Mouse (Mus musculus): ENCODE results near the gene Smyd4.

Smyd4 gene

DNA sequence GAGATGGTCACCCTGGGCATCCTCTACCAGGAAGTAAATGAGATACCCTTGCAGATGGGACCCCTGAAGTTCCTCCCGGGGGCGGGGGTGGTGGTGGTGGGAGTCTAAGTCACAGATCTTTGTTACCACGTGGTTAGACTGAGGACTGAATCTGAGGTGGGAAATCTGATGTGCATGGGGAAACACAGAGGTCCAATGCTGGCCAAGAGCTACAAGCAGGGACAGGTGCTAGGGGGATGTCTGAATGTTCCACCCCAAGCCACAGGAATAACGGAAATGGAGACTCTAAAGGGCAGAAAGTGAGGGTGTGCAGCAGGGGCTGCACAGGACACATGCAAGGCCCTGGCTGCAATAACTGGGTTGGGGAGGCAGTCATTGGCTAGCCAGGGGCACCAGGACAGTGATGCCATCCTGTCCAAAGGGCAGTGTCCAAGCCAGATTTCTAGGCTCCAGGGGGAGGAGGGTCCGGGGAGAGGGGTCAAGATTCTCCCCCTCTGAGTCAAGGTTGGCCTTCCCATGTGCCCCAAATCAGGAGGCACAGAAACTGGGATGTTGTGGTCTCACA is 72.7 kb downstream of the Smyd4 start:
- no peak for DNase-seq

DNA sequence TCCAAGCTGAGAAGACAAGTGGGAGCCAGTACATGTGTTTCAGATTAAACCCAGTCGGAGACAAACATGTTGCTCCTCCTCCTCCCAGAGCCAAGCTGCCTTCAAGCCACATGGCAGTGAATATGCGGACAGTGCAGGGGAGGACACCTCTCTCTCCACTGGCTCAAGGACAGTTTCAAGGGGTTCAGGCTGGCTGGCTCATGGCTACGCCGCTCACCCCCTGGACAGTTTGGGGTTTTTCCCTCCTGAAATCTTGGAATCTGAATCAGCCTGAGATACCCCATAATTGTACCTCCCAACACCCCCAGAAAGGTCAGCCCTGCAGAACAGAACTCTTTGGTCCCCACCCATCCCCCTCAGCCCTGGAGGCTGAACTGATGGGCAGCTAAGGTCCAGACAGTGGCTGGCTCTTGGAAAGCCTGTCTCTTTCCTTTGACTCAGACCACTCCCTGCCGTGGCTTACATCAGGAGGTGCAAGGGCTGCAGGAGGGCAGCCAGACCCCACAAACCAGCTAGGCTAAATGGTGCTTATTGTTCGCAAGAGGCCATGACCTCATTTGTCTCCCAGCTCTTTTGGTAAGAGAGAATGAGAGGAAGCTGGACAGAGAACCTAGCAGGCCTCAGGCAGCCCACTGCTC is 73.3 kb downstream of the Smyd4 start:
- no peak for DNase-seq

DNA sequence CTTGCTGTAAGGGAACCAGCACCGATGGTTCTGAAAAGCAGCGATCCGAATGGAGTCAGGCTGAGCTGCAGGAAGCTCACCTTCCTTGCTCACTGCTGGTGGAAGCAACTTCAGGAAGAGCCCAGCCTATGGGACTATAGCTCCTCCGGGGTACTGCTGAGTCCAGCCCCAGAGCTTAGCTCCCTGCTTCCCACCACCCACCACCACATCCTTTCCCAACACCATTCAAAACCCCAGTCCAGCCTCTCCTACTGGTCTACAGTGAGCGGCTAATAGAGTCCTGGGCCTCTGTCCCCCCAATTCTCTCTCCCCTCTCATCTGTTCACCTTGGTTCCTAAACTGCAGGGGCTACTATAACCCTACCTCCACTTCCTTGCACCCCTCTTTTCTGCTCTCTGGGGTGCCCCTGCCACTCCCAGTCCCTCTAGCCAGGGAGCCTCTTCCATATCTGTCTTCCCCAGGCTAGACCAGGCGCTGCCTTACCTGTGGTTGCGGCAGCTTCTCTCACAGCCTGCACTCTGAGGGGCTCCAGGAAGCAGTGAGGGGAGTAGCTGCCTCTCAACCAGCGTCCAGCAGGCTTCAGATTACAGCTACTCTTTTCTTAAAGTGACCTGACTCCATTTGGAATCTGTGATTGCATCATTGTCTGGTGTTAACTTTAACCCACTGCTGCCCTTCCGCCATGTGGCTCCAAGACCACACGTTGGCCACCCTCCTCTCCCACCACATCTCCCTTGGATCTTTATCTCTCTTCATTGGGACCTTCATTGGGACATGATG is 74.0 kb downstream of the Smyd4 start, which contains the start of gene Serpinf1:
Serpinf1 (minus strand) TSS at position 689 of the 780 bp plus-strand sequence.
- no peak for DNase-seq

DNA sequence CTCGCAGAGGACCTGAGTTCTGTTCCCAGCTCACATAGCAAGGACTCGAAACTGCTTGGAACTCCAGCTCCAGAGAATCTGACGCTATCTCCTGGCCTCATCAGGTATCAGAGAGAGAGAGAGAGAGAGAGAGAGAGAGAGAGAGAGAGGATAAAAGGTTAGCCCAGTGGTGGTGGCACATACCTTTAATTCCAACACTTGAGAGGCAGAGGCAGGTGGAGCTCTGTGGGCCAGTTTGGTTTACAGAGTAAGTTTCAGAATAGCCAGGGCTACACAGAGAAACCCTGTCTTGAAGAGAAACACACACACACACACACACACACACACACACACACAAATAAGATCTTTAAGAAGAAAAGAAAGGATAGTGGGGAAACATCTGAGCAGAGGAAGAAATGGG is 74.9 kb downstream of the Smyd4 start:
- DNase-seq: no peak

GRCm38 (mm10) chr11:75424033-75424432 is 75.8 kb downstream of the Smyd4 start:
- no peak for DNase-seq

DNA sequence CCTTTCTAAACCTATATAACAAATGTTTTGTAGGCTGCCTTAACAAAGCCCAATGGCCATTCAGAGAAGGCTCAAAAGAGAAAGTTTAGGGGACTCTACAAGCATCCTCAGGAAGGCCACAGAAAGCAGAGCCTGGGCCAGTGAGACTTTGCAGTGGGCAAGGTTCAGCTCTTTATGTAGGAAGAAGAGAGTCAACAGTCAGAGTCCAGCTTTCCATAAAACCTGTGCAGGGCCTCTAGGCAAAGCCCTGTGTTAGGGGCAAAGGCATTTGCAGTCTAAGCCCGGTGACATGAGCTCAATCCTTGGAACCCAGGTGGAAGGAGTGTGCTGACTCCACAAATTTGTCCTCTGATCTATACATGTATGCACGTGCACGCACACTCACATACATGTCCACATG is 76.2 kb downstream of the Smyd4 start:
- DNase-seq: no peak

DNA sequence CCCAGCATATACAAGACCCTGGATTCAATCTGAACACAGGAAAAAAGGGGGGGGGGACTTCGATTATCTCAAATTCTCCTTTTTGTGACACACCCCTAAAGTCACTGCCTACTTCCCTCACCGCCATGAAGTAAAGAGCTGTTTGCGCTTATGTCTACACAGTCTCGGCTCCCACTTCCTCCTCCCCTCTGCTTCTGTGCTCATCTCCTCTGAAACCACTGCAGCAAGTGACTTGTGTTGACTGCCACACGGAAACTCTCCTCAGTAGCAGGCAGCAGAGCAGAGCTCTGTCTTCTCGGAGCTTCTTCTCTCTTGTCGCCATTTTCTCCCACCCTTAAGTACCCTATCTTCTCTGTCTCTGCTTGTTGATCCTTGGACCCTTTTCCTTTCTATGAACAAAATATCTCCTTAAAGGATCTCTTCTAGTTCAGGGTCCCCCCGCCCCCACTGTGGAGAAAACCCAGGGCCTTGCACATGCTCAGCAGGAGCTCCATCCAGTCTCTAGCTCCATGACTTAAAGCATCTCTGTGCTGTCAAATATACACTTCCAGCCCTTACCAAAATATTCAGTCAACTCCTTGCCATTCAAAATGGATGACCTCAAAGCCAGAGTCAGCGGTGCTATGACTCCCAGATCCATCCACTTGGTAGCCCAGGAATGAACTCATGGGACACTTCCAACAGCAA is 80.9 kb downstream of the Smyd4 start:
- DNase-seq: no peak

GRCm38 (mm10) chr11:75431307-75431706 is 83.1 kb downstream of the Smyd4 start:
- DNase-seq: peak in 1 of 2 experiments; percentile 60

DNA sequence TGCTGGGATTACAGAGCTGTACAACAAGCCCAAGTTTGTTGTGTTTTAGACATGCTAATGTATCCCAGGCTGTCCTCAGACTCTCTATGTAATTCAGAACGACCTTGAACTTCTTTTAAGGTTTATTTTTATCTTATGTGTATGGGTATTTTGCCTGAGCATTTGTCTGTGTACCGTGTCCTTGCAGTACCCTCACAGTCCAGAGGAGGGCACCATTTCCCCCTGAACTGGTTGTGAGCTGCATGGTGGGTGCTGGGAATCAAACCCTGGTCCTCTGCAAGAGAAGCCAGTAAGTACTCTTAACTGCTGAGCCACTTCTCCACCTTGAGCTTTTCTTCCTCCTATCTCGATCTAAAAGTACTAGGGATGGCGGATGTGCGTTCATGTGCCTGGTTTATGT is 85.9 kb downstream of the Smyd4 start:
- DNase-seq: no peak

DNA sequence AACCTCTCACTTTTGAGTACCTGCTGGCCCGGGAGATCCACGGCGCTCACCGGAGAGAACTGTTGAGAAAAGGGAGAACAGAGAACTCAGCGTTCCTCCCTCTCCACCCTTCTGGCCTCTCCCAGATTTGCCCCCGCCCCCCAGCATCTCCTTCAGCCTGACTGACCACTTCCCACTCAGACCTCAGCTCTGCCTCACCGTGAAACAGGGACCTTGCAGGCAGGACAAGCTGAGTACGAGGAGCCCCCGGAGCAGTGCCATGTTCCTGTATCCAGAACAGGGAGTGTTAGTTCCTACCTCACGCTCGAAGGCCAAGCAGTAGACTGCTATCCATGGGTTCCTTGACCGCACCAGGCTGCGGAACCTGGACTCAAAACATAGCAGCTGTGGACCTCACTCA is 90.0 kb downstream of the Smyd4 start:
- DNase-seq: peak in 1 of 2 experiments; percentile 40

- peak; percentile 47 to 69 for DNase-seq
Observed at GRCm38 (mm10) chr11:75438804-75439203, 90.6 kb downstream of the Smyd4 start.

- DNase-seq: peak; percentile 63 to 77
Observed at GRCm38 (mm10) chr11:75439363-75439762, 91.1 kb downstream of the Smyd4 start, which contains the start of gene Serpinf2. Gene Serpinf2 (minus strand): TSS chr11:75439591.

DNA sequence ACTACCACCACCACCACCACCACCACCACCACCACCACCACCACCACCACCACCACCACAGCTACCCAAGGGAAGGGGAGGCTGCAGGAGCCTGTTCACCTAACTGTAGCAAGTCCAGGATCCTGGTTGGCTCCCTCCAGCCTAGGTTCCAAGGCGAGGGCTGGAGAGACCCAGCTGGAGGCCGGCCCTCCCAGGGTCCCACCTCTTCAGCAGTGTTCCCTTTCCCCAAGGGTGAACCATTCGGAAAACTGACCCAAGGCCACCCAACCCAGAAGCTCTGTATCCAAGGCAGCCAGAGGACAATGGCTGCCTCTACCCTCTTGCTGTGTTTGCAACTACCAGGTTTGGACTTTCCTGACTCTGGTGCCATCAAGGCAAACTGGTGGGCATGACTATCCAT is 91.7 kb downstream of the Smyd4 start:
- DNase-seq: peak in 1 of 2 experiments; percentile 48

DNA sequence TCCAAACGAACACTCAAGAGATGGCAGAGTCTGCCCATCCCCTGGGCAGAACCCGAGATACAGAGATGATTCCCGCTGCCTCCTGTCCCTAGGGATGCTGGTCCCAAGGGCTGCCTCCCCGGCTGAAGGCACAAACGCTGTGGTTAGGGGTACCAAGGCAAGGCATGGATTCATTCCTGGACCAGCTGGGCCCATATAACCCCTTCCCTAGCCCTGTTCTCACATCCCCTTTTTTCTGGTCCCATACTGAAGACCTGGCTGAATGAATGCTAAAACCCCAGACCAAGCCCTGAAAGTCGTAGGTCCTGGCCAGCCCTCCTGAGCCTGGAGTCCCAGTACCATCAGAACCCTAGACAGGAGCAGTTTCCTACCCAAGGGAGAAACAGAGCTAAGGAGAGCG is 92.8 kb downstream of the Smyd4 start:
- DNase-seq: no peak

DNA sequence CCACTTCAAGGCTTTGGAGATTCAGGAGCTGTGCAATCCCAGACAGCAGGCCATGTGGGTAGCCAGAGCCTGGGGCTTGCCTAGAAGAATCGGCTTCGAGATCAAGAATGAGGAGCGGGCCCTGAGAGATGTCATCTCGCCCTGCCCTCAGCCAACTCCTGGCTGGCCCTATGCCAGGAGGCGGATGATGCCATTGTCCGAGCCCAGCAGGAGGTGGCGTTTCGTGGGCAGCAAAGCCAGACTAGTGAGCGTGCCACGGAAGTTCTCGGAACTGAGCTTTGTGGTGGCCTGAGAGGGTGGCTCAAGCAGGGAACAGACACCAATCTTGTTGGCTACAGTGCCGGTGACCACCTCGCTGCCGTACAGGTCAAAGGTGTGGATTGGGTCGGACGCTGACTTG is 93.4 kb downstream of the Smyd4 start:
- peak in 1 of 2 experiments; percentile 75 for DNase-seq

GRCm38 (mm10) chr11:75443711-75444110 is 95.5 kb downstream of the Smyd4 start:
- peak; percentile 89 to 92 for DNase-seq

DNA sequence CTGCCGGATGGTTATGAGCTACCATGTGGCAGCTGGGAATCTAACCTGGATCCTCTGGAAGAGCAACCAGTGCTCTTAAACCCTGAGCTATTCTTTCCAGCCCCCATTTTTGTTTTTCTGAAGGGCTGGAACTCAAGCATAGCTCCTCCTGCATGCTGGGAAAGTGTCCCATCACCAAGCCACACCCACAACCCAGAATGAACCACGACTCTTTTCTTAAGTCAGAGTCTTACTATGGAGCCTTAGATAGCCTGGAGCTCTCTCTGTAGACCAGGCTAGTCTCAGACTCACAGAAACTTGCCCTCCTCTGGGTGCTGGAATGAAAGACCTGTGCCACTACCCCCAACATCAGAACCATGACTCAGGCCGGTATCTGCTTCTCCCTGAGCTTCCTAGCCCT is 100.3 kb downstream of the Smyd4 start:
- DNase-seq: no peak

DNA sequence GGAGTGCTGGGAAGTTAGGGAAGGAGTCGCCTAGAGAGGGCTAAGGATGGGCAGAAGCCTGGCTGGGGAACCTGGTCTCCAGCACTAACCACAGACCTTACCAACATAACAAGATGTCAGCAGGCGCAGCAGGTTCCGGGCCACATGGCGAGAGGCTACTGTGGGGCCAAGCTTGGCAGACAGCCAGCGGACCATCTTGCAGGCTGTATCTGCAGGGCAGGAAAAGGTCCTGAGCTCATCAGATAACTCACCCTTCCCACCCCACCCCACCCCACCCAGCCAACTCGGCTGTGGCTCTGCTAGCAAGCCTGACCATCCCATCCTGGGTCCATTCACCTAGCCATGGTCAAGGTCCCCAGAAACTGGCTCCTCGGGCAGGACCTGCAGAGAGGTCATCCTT is 101.5 kb downstream of the Smyd4 start:
- no peak for DNase-seq

GRCm38 (mm10) chr11:75450304-75450908 is 102.2 kb downstream of the Smyd4 start:
- DNase-seq: no peak

GRCm38 (mm10) chr11:75450936-75451335 is 102.7 kb downstream of the Smyd4 start:
- DNase-seq: no peak

- no peak for DNase-seq
Observed at GRCm38 (mm10) chr11:75452081-75452480, 103.8 kb downstream of the Smyd4 start.

- no peak for DNase-seq
Observed at GRCm38 (mm10) chr11:75452812-75453557, 104.8 kb downstream of the Smyd4 start.

Measured in kidney, adult 8-10 months (tissue).